Mouse (Mus musculus): ENCODE results near the gene Rhbdf1.

GRCm38 (mm10) chr11:32220607-32221224, 1.4 kb downstream of the Rhbdf1 start:
- TF ChIP-seq SIN3A (IDR thresholded peaks at IDR 0.05; ENCODE audit: low read length) (no peak), KAT2A (conservative IDR thresholded peaks at IDR 0.05; ENCODE audit: low read depth, low read length) (no peak), CTCF (IDR thresholded peaks at IDR 0.05 in 2 of 3, conservative IDR thresholded peaks at IDR 0.05 in 1 of 3; ENCODE audit: control insufficient read depth in 1 of 3, insufficient read depth in 1 of 3, low read depth in 2 of 3, low read length in 3 of 3, poor library complexity in 1 of 3, severe bottlenecking in 1 of 3) (no peak), NRF1 (IDR thresholded peaks at IDR 0.05; ENCODE audit: insufficient read depth, low read depth, low read length, poor library complexity, severe bottlenecking) (no peak), SMC3 (IDR thresholded peaks at IDR 0.05; ENCODE audit: low read depth, low read length) (no peak), MAFK (IDR thresholded peaks at IDR 0.05; ENCODE audit: borderline replicate concordance, low read depth, low read length) (no peak), EP300 (IDR thresholded peaks at IDR 0.05; ENCODE audit: low read depth in 1 of 2, low read length in 2 of 2) (no peak)

Data from MEL (cell line).